Mouse (Mus musculus) liver, embryonic 14.5 days (tissue): Measurements from ENCODE around the gene Tub.

Experiments used
- CTCF ChIP-seq: IDR thresholded peaks from 2 replicates; pipeline ENCODE4 v1.5.1; 2016; ENCODE audit warnings: antibody characterized with exemption, low read depth, control low read depth
- EP300 ChIP-seq: IDR thresholded peaks from 2 replicates; pipeline ENCODE4 v1.6.1; 2016; ENCODE audit warnings: antibody characterized with exemption, low read depth

DNA sequence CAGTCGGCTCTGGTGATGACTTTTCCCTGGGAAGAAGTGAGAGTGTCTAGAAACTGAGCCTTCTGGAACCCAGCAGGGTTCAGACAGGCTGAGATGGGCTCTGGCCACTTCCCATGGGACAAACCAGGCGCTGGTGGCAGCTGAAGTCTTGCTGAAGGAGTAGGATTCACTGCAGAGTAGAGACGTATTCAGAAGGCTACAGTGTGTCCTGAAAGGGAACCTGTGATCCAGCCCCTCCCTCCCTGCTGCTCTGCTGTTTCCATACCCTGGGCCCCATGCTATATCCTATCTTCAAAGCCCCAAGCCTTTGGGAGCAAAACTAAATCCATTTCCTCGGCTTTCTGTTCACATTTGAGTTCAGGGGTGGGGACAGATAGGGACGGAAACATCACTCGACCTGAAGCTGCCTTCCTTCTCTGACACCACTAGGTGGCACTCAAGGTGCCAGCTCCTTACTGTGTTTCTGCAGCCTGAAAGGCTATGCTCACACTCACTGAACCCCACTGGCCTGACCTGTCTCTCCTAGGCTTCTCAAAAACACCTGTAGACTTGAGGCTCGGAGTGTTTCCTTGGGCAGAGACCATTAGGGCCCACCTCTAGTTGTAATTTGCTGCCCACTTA is 16.7 kb downstream of the Tub start:
- peak; percentile 82 for TF ChIP-seq CTCF
- TF ChIP-seq EP300: no peak
